8 mouse cellular contexts compared by ENCODE assay signal in genomic region chr7:45639561-45640027, GRCm38 (mm10). TPM values are rescaled to one million over a fixed set of nuclear protein-coding genes. Genes with fewer than 3 reads are reported as not detected.
DNase-seq lines count a peak whose midpoint lies in the region; ATAC-seq lines count a peak whose summit lies in the region.

Gene Mamstr (plus strand): TSS chr7:45639977.

- no peak within 1 kb of the TSS for H3K4me2 ChIP-seq in heart, embryonic 15.5 days
- no peak within 1 kb of the TSS for H3K4me2 ChIP-seq in midbrain, embryonic 14.5 days (ENCODE audit: low read length)
- peak within 1 kb of the TSS; percentile 81 for H3K4me2 ChIP-seq in embryonic facial prominence, embryonic 14.5 days (ENCODE audit: low read depth, low read length)
- H3K4me2 ChIP-seq in midbrain, embryonic 16.5 days (ENCODE audit: low read length), result no peak within 1 kb of the TSS; the same call in 1 of the 2 replicates

- no peaks in the 10 kb centered on the region for H3K27me3 ChIP-seq in heart, embryonic 15.5 days
- peaks cover 24% of the 10 kb centered on the region for H3K27me3 ChIP-seq in midbrain, embryonic 10.5 days (ENCODE audit: low read depth, poor library complexity, severe bottlenecking)
- H3K27me3 ChIP-seq in midbrain, embryonic 14.5 days (ENCODE audit: control insufficient read depth, insufficient read depth, low read length), result no peaks in the 10 kb centered on the region
- no peaks in the 10 kb centered on the region for H3K27me3 ChIP-seq in embryonic facial prominence, embryonic 14.5 days (replicated peaks; ENCODE audit: control insufficient read depth, insufficient read depth, low read length)
- H3K27me3 ChIP-seq in midbrain, embryonic 16.5 days (ENCODE audit: control insufficient read depth, insufficient read depth, low read depth, low read length), result no peaks in the 10 kb centered on the region

- ATAC-seq in heart, embryonic 15.5 days (replicated peaks; ENCODE audit: insufficient number of reproducible peaks, insufficient read depth, low FRiP score, low read depth), result no peak
- no peak for ATAC-seq in midbrain, embryonic 14.5 days (ENCODE audit: low FRiP score, low TSS enrichment)
- no peak for ATAC-seq in embryonic facial prominence, embryonic 14.5 days (ENCODE audit: low read depth)
- no peak for ATAC-seq in midbrain, embryonic 16.5 days
- ATAC-seq in monocyte, adult 5-6 weeks (replicated peaks; ENCODE audit: insufficient number of reproducible peaks, low FRiP score, low TSS enrichment, poor library complexity, severe bottlenecking), result no peak

- 42% methylated on average over 19 of the region's 19 CpGs for WGBS in heart, embryonic 15.5 days
- 21% methylated on average over 19 of the region's 19 CpGs for WGBS in midbrain, embryonic 10.5 days
- whole genome bisulfite sequencing in midbrain, embryonic 14.5 days, result 20% methylated on average over 19 of the region's 19 CpGs
- WGBS in embryonic facial prominence, embryonic 14.5 days, result 14% methylated on average over 19 of the region's 19 CpGs
- 20% methylated on average over 19 of the region's 19 CpGs for WGBS in midbrain, embryonic 16.5 days

- peaks cover 78% of the 10 kb centered on the region for H3K4me1 ChIP-seq in heart, embryonic 15.5 days (replicated peaks)
- H3K4me1 ChIP-seq in midbrain, embryonic 10.5 days, result peaks cover 60% of the 10 kb centered on the region
- H3K4me1 ChIP-seq in midbrain, embryonic 14.5 days (ENCODE audit: control insufficient read depth, insufficient read depth, low read length), result peaks cover 19% of the 10 kb centered on the region
- peaks cover 39% of the 10 kb centered on the region for H3K4me1 ChIP-seq in embryonic facial prominence, embryonic 14.5 days (ENCODE audit: control insufficient read depth, insufficient read depth, low read length)
- H3K4me1 ChIP-seq in midbrain, embryonic 16.5 days (ENCODE audit: control insufficient read depth, insufficient read depth, low read length), result peaks cover 17% of the 10 kb centered on the region

- no peaks in the 10 kb centered on the region for H3K9me3 ChIP-seq in heart, embryonic 15.5 days (replicated peaks)
- 0 out of 2 replicates have a peak, but pooled peaks cover 4% of the 10 kb centered on the region for H3K9me3 ChIP-seq in midbrain, embryonic 10.5 days (replicated peaks)
- no peaks in the 10 kb centered on the region for H3K9me3 ChIP-seq in midbrain, embryonic 14.5 days (ENCODE audit: control insufficient read depth, low read length)
- no peaks in the 10 kb centered on the region for H3K9me3 ChIP-seq in embryonic facial prominence, embryonic 14.5 days (ENCODE audit: control insufficient read depth, low read length)
- no peaks in the 10 kb centered on the region for H3K9me3 ChIP-seq in midbrain, embryonic 16.5 days (replicated peaks; ENCODE audit: control insufficient read depth, low read length, poor library complexity, severe bottlenecking)

- peak within 1 kb of the TSS; percentile 73 for H3K27ac ChIP-seq in heart, embryonic 15.5 days
- H3K27ac ChIP-seq in midbrain, embryonic 10.5 days (replicated peaks), result peak within 1 kb of the TSS; percentile 29
- no peak within 1 kb of the TSS for H3K27ac ChIP-seq in midbrain, embryonic 14.5 days (replicated peaks; ENCODE audit: low read depth, low read length)
- H3K27ac ChIP-seq in embryonic facial prominence, embryonic 14.5 days (replicated peaks; ENCODE audit: low read depth, low read length), result peak within 1 kb of the TSS; percentile 74
- H3K27ac ChIP-seq in midbrain, embryonic 16.5 days (ENCODE audit: low read length), result no peak within 1 kb of the TSS

- no peak for DNase-seq in heart, postnatal 36 days
- no peak for DNase-seq in midbrain, embryonic 10.5 days (ENCODE audit: low spot score)
- DNase-seq in midbrain, embryonic 14.5 days, result no peak
- peak; percentile 86 for DNase-seq in embryonic facial prominence, embryonic 14.5 days (ENCODE audit: low spot score)
- DNase-seq in right cerebral cortex, adult 2 months (ENCODE audit: low spot score in 2 of 2), result no peak

- no peak within 1 kb of the TSS for H3K9ac ChIP-seq in heart, embryonic 15.5 days
- no peak within 1 kb of the TSS for H3K9ac ChIP-seq in midbrain, embryonic 14.5 days (replicated peaks; ENCODE audit: low read length)
- peak within 1 kb of the TSS; percentile 30; the same call in 1 of the 2 replicates for H3K9ac ChIP-seq in embryonic facial prominence, embryonic 14.5 days (ENCODE audit: low read depth, low read length)
- no peak within 1 kb of the TSS; the same call in 1 of the 2 replicates for H3K9ac ChIP-seq in midbrain, embryonic 16.5 days (ENCODE audit: low read depth, low read length)

- no peak within 1 kb of the TSS for H3K4me3 ChIP-seq in heart, embryonic 15.5 days
- H3K4me3 ChIP-seq in midbrain, embryonic 10.5 days, result no peak within 1 kb of the TSS
- no peak within 1 kb of the TSS for H3K4me3 ChIP-seq in midbrain, embryonic 14.5 days (replicated peaks; ENCODE audit: low read depth, low read length)
- H3K4me3 ChIP-seq in embryonic facial prominence, embryonic 14.5 days (ENCODE audit: low read depth, low read length), result peak within 1 kb of the TSS; percentile 8; the same call in 1 of the 2 replicates
- H3K4me3 ChIP-seq in midbrain, embryonic 16.5 days (ENCODE audit: low read depth, low read length), result peak within 1 kb of the TSS; percentile 37; the same call in 1 of the 2 replicates

- peaks cover 8% of the 10 kb centered on the region for H3K36me3 ChIP-seq in heart, embryonic 15.5 days
- peaks cover 11% of the 10 kb centered on the region for H3K36me3 ChIP-seq in midbrain, embryonic 10.5 days
- peaks cover 7% of the 10 kb centered on the region; the same call in 1 of the 2 replicates for H3K36me3 ChIP-seq in midbrain, embryonic 14.5 days (ENCODE audit: control insufficient read depth, insufficient read depth, low read length)
- peaks cover 10% of the 10 kb centered on the region for H3K36me3 ChIP-seq in embryonic facial prominence, embryonic 14.5 days (ENCODE audit: control insufficient read depth, insufficient read depth, low read length)
- peaks cover 13% of the 10 kb centered on the region for H3K36me3 ChIP-seq in midbrain, embryonic 16.5 days (ENCODE audit: control insufficient read depth, insufficient read depth, low read length)

- intact Hi-C loops in heart, postnatal 36 days (cut with DNase I), result no loop called here

RNA-seq across cellular contexts. Expression of gene Mamstr, which starts in this region (rescaled TPM):
- 7.3 and 7.4 TPM in 2 replicates for polyA plus RNA-seq in heart, embryonic 15.5 days (2015; fragmentation: Nextera tagmentation; extraction: Ambion mirVana)
- total RNA-seq in heart, postnatal 36 days (2021), result 1 to 10 TPM; 4.3 to 7.5 TPM
- 2.1 and 3.3 TPM in 2 replicates for polyA plus RNA-seq in midbrain, embryonic 10.5 days (2016; fragmentation: Nextera tagmentation; extraction: Ambion mirVana)
- polyA plus RNA-seq in midbrain, embryonic 14.5 days (2014; fragmentation: Nextera tagmentation; extraction: Ambion mirVana), result 3.0 and 4.3 TPM in 2 replicates
- polyA plus RNA-seq in embryonic facial prominence, embryonic 14.5 days (2014; fragmentation: Nextera tagmentation; extraction: Ambion mirVana), result 23.3 and 28.8 TPM in 2 replicates
- polyA plus RNA-seq in midbrain, embryonic 16.5 days (2015; fragmentation: Nextera tagmentation; extraction: Ambion mirVana), result 3.4 and 4.6 TPM in 2 replicates
- total RNA-seq in monocyte, adult 5-6 weeks (2017), result 0.19 TPM in 1 of 3 replicates, not detected in the others

Comparison
In these comparisons a context has a peak if more than half of its experiments do, and no peak if none do; other contexts are left out.
1. H3K27ac ChIP-seq: peak in heart, embryonic 15.5 days (single experiment), midbrain, embryonic 10.5 days (single experiment) and embryonic facial prominence, embryonic 14.5 days (single experiment); none in midbrain, embryonic 14.5 days (single experiment) and midbrain, embryonic 16.5 days (single experiment).
2. H3K4me3 ChIP-seq: peak in embryonic facial prominence, embryonic 14.5 days (single experiment) and midbrain, embryonic 16.5 days (single experiment); none in heart, embryonic 15.5 days (single experiment), midbrain, embryonic 10.5 days (single experiment) and midbrain, embryonic 14.5 days (single experiment).